Mouse (Mus musculus) liver, adult 2 months (tissue): ENCODE results near the gene Ift88.

Source experiments
- CTCF ChIP-seq: fragments of 200-500 bp; IDR thresholded peaks from 2 replicates; pipeline ENCODE4 v1.5.1; 2011; ENCODE audit warnings: low read depth, low read length, control low read depth
- POLR2A ChIP-seq: fragments of 200-500 bp; IDR thresholded peaks from 2 replicates; pipeline ENCODE4 v1.6.1; 2011; ENCODE audit warnings: low read length, control low read depth; ENCODE audit not compliant: insufficient read depth; ENCODE audit errors: extremely low read depth

DNA sequence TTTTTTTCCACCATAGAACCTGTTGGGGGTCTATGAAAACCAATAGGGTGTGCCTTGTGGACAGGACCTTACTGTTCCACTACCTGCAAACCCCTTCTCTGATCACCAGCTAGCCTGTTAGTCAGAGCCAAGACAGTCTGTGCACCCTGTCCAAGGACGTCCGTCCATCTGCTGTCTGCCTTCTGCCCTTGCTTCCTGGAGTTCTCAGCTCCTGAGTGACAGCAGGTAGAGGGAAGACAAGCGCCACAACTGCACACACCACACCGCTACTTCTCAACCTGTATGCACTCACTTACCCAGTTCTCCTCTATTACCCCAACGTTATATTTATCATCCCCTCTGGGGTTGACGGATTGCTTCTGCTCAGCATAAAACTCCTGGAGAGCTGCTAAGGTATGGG is 141.8 kb downstream of the Ift88 start:
- TF ChIP-seq CTCF (no peak), POLR2A (no peak)
